Mouse (Mus musculus): ENCODE results near the gene Mipol1. TPM values are rescaled to one million over a fixed set of nuclear protein-coding genes. Genes with fewer than 3 reads are reported as not detected.
"Not testable (repeated sequence)": the region's sequence is repeated elsewhere in the genome, so short reads cannot be mapped to it uniquely, and the experiment has no call there.

Gene Mipol1
- polyA plus RNA-seq, 1 experiment from 2014 or later = 7.5 TPM

DNA sequence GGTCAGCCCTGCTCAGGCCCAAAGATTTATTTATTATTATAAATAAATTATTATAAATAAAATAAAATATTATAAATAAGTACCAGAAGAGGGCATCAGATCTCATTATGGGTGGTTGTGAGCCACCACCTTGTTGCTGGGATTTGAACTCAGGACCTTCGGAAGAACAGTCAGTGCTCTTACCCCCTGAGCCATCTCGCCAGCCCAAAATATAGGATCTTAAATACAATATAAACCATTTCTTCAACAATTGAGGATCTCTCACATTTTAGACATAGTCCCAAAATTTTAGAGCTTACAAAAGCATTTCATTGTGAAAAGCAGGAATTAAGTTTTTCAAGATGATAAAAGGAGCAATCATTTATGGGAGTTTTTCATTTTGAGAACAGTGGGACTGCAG, 30.8 kb upstream of the Mipol1 start:
- H3K27ac ChIP-seq (replicated peaks) = no peak overlapping the region
- H3K4me3 ChIP-seq = no peak overlapping the region
- 87% methylated on average over 2 of the region's 2 CpGs for WGBS
- H3K4me1 ChIP-seq = peaks cover 5% of the 10 kb centered on the region; the same call in 1 of the 2 replicates
- no peak for ATAC-seq (ENCODE audit: extremely low read depth, insufficient number of reproducible peaks, low FRiP score, low TSS enrichment)
- H3K36me3 ChIP-seq = no peaks in the 10 kb centered on the region
- peaks cover 15% of the 10 kb centered on the region; the same call in 1 of the 2 replicates for H3K27me3 ChIP-seq (replicated peaks)
- H3K4me2 ChIP-seq = no peak overlapping the region
- H3K9ac ChIP-seq = no peak overlapping the region
- no peaks in the 10 kb centered on the region for H3K9me3 ChIP-seq

DNA sequence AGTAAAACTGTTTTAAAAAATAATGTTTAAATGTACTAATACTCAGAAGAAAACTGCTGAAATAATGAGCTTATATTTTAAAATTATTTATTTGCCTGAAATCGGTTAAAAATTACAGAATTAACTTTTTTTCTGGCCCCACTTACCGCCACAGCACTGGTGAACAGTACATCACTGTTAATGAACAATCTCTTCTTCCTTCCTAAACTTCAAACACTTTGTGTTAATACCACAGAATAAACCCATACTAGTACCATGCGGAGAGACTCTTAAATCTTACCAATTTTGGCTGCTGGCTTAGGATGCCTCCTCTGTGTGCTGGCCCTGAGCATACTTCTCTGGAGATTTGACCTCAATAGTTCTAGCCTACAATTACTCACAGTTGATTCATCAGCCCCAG, 28.3 kb upstream of the Mipol1 start:
- no peak overlapping the region for H3K4me2 ChIP-seq
- WGBS = 85% methylated on average over 3 of the region's 3 CpGs
- no peak overlapping the region for H3K9ac ChIP-seq
- H3K27me3 ChIP-seq (replicated peaks) = peaks cover 12% of the 10 kb centered on the region; the same call in 1 of the 2 replicates
- H3K4me1 ChIP-seq = 0 out of 2 replicates have a peak, but pooled peaks cover 3% of the 10 kb centered on the region
- no peaks in the 10 kb centered on the region for H3K36me3 ChIP-seq
- H3K4me3 ChIP-seq = no peak overlapping the region
- no peak overlapping the region for H3K27ac ChIP-seq (replicated peaks)
- ATAC-seq (ENCODE audit: extremely low read depth, insufficient number of reproducible peaks, low FRiP score, low TSS enrichment) = no peak
- no peaks in the 10 kb centered on the region for H3K9me3 ChIP-seq

DNA sequence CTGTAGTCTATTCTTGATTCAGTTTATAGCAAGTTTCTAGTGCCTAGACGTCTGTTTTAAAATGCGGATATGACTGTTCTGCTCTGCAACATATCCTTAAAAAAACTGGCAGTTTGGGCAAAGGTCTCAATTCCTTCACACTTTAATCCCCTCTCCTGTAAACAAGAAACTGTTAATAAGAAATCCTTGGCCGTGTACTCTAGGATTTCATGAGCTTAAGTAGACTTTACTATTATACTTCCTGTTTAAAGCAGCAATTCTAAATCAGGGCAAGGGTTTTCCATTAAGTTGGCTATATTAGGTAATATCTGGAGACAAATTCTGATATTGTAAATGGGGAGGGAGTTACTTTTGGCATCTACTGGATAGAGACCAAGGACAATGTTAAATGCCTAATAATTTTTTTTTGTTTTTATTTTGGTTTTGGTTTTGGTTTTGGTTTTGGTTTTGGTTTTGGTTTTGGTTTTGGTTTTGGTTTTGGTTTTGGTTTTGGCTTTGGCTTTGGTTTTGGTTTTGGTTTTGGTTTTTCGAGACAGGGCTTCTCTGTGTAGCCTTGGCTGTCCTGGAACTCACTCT, 25.9 kb upstream of the Mipol1 start:
- no peaks in the 10 kb centered on the region for H3K4me1 ChIP-seq
- WGBS = 79% methylated on average over 4 of the region's 4 CpGs
- H3K36me3 ChIP-seq = no peaks in the 10 kb centered on the region
- no peak overlapping the region for H3K4me3 ChIP-seq
- H3K9me3 ChIP-seq = no peaks in the 10 kb centered on the region
- no peak overlapping the region for H3K4me2 ChIP-seq
- H3K27me3 ChIP-seq (replicated peaks) = no peaks in the 10 kb centered on the region
- no peak for ATAC-seq (ENCODE audit: extremely low read depth, insufficient number of reproducible peaks, low FRiP score, low TSS enrichment)
- no peak overlapping the region for H3K27ac ChIP-seq (replicated peaks)
- H3K9ac ChIP-seq = no peak overlapping the region

DNA sequence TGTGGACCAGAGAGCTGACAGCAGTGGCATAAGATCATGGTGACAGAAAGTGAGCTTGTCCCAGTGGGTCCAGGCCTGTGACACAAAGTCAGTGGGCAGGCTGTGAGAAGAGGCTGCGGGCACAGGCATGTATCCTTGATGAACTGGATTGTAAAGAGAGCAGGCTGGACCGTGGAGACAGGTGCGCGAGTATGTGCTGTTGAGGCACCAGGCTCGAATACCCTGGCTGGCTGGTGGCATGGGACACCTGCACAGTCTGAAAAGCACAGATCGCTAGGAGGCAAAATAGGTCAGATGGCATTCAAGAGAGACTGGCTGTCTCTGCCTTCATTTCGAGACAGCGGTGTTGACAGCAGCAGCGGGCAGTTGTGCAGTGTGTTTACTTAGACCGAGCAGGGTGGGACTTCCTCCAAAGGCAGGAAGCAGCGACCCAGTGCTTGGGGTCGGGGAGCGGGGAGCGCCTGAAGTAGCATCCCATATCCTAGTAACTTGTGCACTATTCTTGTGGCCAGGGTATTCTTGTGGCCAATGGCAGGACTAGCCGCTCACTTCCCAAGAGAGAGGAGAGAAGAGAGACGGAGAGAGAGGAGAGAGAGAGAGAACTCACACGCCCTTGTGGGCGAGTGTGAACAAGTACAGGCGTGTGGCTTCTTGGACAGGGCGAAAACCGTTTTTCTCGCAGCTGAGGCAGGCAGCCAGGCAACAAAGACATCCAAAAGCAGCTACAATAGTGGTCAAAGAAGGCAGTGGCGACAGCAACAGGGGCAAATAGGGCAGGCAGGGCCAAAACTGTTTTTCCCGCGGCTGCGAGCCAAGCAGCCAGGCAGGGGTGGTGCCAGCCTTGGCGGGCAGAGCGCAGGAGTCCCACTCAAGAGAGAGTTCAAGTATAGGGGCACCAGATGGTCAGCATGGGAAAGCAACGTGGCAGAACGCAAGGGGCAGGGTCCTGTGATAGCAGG, 18.6 kb upstream of the Mipol1 start:
- Histone ChIP-seq H3K4me2 (peak overlapping the region; percentile 94), H3K36me3 (no peaks in the 10 kb centered on the region), H3K9me3 (no peaks in the 10 kb centered on the region), H3K4me3 (peak overlapping the region; percentile 63), H3K27me3 (replicated peaks) (no peaks in the 10 kb centered on the region), H3K9ac (peak overlapping the region; percentile 83), H3K27ac (replicated peaks) (peak overlapping the region; percentile 55), H3K4me1 (peaks cover 6% of the 10 kb centered on the region; the same call in 1 of the 2 replicates)
- ATAC-seq (ENCODE audit: extremely low read depth, insufficient number of reproducible peaks, low FRiP score, low TSS enrichment) = peak; percentile 80; the same call in 1 of the 2 replicates
- 5% methylated on average over 30 of the region's 30 CpGs for WGBS

DNA sequence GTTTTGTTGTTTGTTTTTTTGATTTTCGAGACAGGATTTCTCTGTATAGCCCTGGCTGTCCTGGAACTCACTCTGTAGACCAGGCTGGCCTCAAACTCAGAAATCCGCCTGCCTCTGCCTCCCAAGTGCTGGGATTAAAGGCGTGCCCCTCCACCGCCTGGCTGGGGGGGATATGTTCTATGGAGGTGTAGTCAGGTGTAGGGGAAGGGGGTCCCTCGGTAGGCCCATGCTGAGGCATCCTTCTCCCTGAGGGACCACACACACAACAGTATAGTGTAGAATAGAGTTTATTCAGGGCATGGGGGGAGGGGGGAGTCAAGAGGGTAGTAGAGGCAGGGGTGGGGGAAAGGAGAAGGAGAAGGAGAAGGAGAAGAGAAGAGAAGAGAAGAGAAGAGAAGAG, 17.8 kb upstream of the Mipol1 start:
- not testable (repeated sequence) for ATAC-seq (ENCODE audit: extremely low read depth, insufficient number of reproducible peaks, low FRiP score, low TSS enrichment); H3K27me3 ChIP-seq (replicated peaks); H3K27ac ChIP-seq (replicated peaks); H3K4me3 ChIP-seq; H3K36me3 ChIP-seq; H3K9ac ChIP-seq; H3K4me1 ChIP-seq; H3K9me3 ChIP-seq
- WGBS = 60% methylated on average over 5 of the region's 5 CpGs
- H3K4me2 ChIP-seq = peak overlapping the region; percentile 94; the same call in 1 of the 2 replicates

DNA sequence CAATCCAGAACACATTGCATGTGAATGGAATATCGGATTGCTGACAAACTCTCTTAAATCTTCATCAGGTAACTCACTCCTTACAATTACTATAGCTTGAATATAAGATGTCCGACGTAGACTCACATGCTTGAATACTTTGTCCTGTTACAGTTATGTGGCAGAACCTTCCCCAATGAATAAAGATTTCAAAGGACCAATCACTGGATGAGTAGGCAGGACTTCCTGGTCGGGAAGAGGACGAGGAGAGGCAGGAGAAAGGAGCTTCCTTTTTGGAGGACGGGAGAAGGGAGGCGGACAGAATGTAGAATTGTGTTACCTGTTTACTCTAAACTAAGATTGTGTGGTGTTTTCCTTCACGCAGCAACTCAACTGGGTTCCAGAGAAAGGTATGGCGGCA, 3.8 kb upstream of the Mipol1 start:
- Histone ChIP-seq H3K27ac (replicated peaks) (no peak overlapping the region), H3K36me3 (no peaks in the 10 kb centered on the region), H3K9ac (no peak overlapping the region), H3K9me3 (no peaks in the 10 kb centered on the region), H3K4me3 (no peak overlapping the region), H3K4me1 (peaks cover 10% of the 10 kb centered on the region), H3K4me2 (no peak overlapping the region), H3K27me3 (replicated peaks) (no peaks in the 10 kb centered on the region)
- WGBS = 78% methylated on average over 9 of the region's 9 CpGs
- no peak for ATAC-seq (ENCODE audit: extremely low read depth, insufficient number of reproducible peaks, low FRiP score, low TSS enrichment)

DNA sequence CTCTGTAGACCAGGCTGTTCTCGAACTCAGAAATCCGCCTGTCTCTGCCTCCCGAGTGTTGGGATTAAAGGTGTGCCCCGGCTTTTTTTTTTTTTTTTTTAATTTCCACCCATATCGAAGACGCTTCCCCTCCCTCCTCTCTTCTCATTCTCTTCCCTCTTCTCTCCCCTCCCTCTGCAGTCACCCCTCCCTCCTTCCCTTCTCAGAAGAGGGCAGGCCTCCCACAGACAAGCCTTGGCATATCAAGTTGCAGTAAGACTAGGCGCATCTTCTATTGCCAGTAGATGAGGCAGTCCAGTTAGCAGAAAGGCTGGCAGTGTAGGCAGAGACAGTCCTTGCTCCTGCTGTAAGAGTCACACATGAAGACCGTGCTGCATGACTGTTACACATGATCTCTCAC, 2.5 kb upstream of the Mipol1 start:
- H3K27ac ChIP-seq (replicated peaks) = no peak overlapping the region
- no peak for ATAC-seq (ENCODE audit: extremely low read depth, insufficient number of reproducible peaks, low FRiP score, low TSS enrichment)
- no peaks in the 10 kb centered on the region for H3K9me3 ChIP-seq
- no peak overlapping the region for H3K9ac ChIP-seq
- 75% methylated on average over 4 of the region's 8 CpGs for WGBS
- peaks cover 15% of the 10 kb centered on the region for H3K4me1 ChIP-seq
- H3K4me2 ChIP-seq = no peak overlapping the region
- H3K27me3 ChIP-seq (replicated peaks) = no peaks in the 10 kb centered on the region
- H3K36me3 ChIP-seq = no peaks in the 10 kb centered on the region
- H3K4me3 ChIP-seq = no peak overlapping the region

DNA sequence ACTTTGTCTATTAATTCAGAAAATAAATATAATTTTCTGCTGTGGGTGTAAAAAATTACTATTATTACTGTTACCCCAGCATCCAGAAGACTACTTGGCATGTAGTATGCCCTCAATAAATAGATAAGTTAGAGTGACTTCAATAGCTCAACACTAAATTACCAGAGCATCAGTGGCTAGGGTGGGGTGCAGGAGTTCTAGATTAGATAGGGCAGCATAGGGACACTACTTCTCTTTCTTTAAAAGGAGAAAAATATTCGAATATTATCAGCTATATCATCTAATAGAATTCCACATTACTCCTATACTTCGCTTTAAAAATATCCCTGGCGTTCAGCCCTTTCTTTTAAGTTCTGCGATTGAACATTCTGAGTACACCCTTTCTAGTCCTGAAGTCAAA, 524 bp upstream of the Mipol1 start:
- WGBS = 21% methylated on average over 4 of the region's 4 CpGs
- H3K9ac ChIP-seq = peak overlapping the region; percentile 95
- H3K4me1 ChIP-seq = peaks cover 18% of the 10 kb centered on the region
- H3K4me3 ChIP-seq = peak overlapping the region; percentile 88
- H3K4me2 ChIP-seq = peak overlapping the region; percentile 81
- no peaks in the 10 kb centered on the region for H3K9me3 ChIP-seq
- no peak for ATAC-seq (ENCODE audit: extremely low read depth, insufficient number of reproducible peaks, low FRiP score, low TSS enrichment)
- H3K27me3 ChIP-seq (replicated peaks) = no peaks in the 10 kb centered on the region
- peaks cover 3% of the 10 kb centered on the region for H3K36me3 ChIP-seq
- peak overlapping the region; percentile 91 for H3K27ac ChIP-seq (replicated peaks)

DNA sequence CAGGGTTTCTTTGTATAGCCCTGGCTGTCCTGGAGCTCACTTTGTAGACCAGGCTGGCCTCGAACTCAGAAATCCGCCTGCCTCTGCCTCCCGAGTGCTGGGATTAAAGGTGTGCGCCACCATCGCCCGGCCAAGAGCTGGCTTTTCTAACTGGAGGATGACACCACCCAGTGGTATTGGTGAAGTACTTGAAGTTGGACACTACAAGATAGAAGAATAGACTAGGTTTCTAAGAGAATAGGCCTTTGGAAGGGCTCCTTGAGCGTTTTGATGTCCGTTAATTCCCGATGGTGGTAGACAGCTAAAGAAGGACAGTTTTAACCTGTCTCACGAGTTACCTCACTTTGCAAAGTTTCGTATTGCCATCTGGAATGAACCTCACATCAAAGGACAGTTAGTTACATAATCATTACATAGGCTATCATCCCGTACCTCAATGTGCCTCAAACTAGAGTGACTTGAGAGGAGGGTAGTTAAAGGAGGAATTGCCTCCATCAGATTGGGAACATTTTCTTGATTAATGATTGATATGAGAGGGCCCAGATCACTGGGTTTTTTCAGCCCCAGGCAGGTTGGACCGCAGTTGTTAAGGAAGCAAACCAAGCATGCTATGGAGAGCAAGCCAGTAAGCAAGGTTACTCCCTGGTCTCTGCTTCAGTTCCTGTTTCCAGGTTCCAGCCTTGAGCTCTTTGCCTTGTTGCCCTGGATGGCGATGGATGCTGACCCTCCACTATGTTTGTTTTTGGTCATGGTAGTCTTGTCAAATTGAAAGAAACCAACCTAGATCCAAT, 1.1 kb downstream of the Mipol1 start:
- Histone ChIP-seq H3K9ac (peak overlapping the region; percentile 95), H3K27me3 (replicated peaks) (no peaks in the 10 kb centered on the region), H3K4me1 (peaks cover 25% of the 10 kb centered on the region), H3K4me2 (peak overlapping the region; percentile 81), H3K4me3 (peak overlapping the region; percentile 88), H3K27ac (replicated peaks) (peak overlapping the region; percentile 91; the same call in 1 of the 2 replicates), H3K9me3 (no peaks in the 10 kb centered on the region), H3K36me3 (peaks cover 10% of the 10 kb centered on the region)
- ATAC-seq (ENCODE audit: extremely low read depth, insufficient number of reproducible peaks, low FRiP score, low TSS enrichment) = no peak
- WGBS = 60% methylated on average over 14 of the region's 14 CpGs

DNA sequence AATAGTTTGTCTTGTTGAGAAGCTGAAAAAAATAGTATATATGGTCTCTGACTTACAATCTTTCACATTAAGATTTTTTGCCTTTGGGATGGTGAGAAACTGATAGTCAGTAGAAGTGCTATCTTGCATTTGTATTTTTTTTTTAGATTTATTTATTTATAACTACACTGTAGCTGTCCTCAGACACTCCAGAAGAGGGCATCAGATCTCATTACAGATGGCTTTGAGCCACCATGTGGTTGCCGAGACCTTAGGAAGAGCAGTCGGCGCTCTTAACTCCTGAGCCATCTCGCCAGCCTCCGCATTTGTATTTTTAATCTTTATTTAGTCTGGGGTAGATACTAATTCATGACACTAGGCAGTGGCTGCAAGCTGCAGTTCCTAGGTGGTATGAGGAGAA, 3.2 kb downstream of the Mipol1 start:
- no peaks in the 10 kb centered on the region for H3K9me3 ChIP-seq
- no peak overlapping the region for H3K27ac ChIP-seq (replicated peaks)
- H3K36me3 ChIP-seq = peaks cover 14% of the 10 kb centered on the region
- WGBS = 76% methylated on average over 5 of the region's 5 CpGs
- H3K27me3 ChIP-seq (replicated peaks) = no peaks in the 10 kb centered on the region
- ATAC-seq (ENCODE audit: extremely low read depth, insufficient number of reproducible peaks, low FRiP score, low TSS enrichment) = no peak
- no peak overlapping the region for H3K4me2 ChIP-seq
- H3K4me1 ChIP-seq = peaks cover 28% of the 10 kb centered on the region
- H3K4me3 ChIP-seq = no peak overlapping the region
- H3K9ac ChIP-seq = no peak overlapping the region
